Mouse (Mus musculus) cerebellum, postnatal 10 days (tissue): ENCODE results near the gene Ptpdc1.

Experiments
- DNase-seq, 2 experiments: peaks; one replicate each; pipeline ENCODE4 v3.0.0; 2021; ENCODE audit warnings: mixed read lengths in 2 of 2

The Ptpdc1 gene

DNA sequence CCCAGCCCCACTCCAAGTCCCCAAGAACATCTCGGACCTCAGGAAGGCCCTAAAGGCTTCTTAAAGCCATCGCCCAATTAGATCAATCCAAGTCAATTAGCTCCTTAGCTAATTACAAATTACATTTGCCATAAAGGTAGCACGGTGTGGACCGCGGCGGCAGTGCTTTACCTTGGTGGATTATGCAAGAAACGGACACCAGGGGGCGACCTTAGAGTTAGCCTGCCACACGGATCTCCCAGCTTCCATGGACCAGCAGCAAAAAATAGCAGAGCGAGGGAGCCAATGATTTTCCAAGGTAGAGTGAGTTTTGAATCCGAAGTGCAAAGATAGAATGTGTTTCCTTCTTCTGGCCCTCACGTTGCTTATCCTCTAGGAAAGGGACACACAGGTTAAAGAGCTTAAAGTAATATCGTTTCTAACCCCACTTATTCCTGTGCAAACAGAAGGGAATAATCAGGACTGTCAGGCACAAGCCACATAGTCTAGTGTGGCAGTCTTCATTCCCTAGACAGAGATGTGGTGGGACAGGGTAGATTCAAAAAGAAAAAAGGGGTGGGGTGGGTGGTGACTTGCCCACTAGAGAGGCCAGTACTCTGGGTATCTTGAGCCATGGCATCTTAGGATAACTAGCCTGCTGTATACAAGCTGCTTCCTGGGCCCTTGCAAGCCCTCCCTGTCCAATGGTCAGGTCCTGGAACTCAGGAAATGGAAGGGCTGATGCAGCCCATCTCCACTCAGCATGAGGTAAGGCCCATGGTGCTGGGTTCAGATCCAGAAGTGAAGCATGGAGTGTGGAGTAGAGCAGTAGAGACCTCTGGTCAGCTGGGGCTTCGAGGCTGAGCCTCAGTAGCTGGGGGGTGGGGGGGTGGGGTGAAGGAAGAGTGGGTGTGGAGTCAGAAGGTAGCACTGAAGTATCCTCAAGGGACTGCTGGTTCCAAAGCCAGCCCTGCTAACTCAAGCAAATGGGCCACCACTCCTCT is 28.6 kb upstream of the Ptpdc1 start:
- peak; percentile 90 to 94 for DNase-seq

DNA sequence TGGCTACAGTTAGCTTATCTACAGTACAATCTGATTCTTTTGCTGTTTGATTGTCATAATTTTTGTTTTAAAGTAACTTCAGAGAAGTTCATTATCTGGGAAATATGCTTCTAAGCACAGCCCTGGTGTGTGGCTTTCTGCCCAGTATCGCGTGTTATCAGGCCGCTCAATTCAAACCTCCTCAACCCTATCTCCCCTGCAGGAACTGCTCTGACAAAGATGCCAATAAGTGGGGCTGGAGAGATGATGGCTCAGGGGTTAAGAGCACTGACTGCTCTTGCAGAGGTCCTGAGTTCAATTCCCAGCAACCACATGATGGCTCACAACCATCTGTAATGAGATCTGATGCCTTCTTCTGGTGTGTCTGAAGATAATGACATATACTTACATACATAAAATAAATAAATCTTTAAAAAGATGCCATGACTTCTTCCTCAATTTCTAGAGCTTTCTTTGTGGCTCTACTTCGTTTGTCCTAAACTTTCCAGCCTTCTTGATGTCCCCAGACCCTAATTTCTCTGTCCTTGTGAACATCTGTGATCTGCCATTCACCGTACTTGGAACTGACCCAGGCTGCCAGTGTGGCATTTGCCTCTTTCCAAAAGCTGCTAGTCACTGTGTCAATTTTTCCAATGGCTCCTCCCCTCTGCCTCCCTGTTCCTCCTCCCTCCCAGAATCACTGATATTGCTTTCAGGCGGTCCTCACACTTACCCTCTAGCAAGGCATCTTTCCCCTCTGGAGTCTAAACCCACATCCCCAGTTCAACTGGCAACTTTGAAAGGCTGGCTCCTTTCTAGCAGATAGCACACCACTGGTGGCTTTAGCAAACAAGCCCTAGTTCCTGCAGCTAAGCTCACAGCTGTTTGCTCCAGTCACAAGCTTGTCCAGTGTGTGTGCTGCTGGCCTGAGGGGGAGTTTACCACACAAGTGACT is 25.9 kb upstream of the Ptpdc1 start:
- peak in 1 of 2 experiments; percentile 39 for DNase-seq

DNA sequence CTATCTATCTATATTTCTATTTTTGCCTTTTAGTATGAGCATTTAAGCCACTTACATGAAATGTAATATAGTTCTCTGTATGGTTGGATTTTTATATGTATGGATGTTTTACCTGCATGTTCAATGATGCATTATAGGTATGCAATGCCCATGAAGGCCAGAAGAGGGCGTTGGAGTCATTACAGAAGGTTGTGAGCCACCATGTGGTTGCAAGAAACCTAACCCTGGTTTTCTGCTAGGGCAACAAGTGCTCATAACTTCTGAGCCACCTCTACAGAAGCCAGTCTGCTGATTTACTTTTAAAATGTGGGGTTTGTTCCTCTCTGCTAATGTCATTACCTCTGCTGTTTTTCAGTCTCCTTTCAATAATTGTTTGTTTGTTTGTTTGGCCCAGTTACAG is 25.2 kb upstream of the Ptpdc1 start:
- DNase-seq = peak in 1 of 2 experiments; percentile 42

DNA sequence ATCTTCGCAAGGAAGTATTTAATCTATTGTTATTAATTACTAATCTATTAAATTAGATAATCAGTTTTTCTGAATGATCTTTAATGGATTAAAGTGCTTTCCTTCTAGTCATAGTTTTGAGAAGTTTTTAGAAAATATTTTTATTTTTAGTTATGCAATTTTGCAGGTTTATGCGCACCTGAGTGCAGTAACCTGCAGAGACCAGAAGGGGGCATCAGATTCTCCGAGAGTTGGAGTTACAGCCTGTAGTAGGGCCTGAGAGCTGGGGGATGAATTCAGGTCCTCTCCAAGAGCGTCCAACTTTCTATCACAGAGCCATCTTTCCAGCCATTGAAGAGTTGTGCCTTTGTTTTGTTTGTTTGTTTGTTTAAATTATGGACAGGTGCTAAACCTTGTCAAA is 21.2 kb upstream of the Ptpdc1 start:
- DNase-seq = no peak

DNA sequence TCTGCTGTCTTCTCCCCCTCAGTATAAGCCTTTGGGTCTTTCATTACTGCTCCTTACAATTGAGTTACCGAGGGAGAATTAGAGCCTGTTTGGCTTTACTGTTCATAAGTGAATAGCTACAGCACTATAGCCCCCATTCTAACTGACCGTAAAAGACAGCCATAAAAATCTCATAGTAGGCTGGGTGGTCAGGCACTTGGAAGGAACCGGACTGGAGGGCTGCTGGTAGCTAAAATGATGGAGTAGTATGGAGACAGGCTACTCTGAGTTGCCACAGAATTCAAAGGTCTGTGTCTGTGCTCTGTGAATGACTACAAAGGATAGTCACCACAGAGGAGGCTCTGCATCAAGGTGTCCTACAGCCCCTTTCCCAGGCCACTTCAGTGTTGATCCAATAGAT is 18.5 kb upstream of the Ptpdc1 start:
- no peak for DNase-seq

DNA sequence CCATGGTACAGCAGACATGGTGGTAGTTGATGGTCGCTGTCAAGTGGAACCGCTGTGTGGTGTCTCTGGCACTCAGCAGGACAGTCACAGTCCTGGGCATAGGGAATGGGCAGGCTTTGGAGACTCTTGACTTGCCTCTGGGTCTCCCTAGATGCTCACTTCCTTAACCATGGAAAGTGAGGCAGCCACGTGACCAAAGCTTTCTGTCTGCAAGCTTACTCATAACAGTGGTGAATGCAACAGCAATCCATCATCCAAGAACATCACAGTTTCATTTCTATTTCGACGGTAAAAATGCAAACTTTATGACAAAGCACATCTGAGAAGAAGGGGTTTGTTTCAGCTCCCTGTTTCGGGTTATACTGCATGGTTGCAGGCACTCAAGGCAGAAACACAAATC is 17.6 kb upstream of the Ptpdc1 start:
- DNase-seq = no peak

DNA sequence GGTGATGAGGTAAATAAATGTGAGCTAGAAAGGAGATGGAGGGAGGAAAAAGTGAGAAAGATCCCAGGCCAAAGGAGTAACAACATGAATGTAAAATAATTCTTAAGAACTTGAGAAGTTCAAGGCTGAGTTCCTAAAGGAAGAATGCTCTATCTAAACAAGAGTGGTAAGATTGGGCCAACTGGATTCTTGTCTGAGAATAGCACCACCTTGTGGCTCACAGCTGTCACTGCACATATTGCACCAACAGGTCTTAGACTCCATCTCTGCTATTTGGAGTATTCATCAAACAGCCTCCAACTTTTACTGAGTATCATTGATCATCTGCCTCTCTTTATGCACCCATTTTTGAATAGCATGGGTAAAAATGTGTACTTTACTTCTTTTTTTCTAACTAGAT is 14.1 kb upstream of the Ptpdc1 start:
- DNase-seq = peak; percentile 67 to 78

DNA sequence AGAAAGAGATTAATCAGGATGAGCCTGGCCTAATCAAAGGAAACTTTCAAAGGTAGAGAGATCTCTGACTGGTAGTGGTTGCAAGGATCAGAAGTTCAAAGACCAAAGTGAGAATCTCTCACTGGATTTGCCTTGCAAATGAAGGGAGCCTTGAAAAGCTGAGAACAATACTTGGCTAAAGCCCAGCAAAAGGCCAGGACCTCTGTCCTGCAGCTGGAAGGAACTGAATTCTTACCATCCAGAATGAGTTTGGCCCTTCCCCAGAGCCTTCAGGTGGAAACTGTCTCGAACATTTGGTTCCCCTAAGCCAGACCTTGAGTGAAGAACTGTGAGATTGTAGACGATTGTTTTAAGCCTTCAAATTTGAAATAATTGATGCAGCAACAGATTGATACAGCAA is 12.2 kb upstream of the Ptpdc1 start:
- DNase-seq = no peak

DNA sequence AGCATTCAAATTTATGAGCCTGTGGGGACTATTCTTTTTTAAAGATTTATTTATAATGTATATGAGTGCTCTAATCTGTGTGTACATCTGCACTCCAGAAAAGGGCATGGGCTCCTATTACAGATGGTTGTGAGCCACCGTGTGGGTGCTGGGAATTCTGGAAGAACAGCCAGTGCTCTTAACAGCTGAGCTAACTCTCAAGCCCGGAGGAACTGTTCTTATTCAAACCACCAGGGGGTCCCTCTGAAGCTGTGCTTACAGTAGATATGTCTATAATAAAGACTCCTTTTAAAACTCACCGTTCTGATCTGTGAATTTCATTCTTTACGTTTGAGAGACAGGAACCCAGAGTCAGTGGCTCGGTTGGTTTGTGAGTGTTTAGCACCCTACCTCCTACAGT is 6.2 kb upstream of the Ptpdc1 start:
- no peak for DNase-seq

DNA sequence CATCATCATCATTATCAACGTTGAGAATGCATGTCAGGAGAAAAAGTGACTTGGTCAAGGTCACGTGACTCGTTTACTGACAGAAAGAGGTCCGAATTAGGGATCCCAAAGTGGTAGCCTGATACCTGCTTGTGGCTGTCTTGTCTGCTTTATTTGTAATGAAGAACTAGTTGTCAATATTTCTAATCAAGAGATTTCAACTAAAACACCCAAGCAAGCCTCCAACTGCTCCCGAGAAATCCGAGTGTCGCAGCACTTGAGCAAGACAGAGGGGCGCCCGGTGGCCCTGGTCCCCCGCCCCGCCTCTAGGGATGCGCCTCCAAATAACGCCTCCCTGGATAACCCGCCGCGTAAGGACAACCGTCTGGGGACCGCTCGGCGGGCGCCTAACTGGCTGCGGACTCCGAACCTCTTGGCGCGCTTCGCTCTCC is 481 bp downstream of the Ptpdc1 start:
- DNase-seq = no peak

DNA sequence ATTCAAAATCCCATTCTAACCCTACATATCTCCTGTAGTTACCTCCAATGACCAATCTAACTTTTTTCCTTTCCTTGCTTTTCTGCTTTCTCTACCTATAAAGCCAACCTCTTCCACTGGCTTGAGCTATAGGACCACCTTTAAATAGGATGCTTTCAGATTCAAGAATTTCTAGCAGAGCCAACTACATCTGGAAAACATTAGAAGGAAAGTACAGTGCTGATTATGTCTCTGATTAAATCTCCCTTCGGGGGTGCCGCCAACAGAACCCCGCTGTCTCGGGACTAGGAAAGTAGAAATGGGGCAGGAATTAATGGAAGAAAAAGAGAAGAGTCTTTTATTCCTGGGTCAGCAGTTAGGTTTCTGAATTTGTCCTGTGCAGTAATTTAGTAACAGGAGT is 6.6 kb downstream of the Ptpdc1 start:
- no peak for DNase-seq

DNA sequence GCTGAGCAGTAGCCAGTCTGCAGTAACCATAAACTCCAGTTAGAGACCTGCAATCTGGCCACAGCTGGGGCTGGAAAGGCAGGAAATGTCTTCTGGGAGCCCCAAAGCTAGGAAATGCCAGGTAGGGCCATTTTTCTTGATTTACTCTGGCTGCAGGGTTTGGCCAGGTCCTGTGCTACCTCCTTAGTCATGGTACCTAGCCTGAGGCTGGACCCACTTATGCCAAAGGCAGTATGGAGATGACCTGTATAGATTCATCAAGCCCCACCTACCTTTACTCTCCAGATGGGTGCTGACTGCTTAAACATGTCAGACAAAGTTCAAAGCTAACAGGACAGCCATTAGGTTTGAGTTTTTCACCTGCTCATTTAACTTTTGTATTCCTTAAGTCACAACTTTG is 7.7 kb downstream of the Ptpdc1 start:
- no peak for DNase-seq

DNA sequence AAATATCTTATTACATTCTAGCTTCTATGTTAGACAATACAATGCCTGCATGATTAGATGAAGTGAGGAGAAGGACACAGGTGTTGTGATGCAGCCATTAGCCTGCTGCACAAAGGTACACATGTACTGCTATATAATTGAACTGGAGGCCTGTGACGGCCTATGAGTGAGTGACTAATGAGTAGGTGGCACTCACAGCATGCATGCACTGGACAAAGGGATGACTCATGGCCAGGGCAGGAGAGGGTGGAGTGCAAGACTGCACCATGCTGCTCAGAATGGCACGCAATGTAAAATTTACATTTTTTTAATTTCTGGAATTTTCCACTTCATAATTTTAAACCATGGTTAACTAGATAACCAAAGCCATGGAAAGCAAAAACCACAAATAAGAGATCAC is 10.9 kb downstream of the Ptpdc1 start:
- DNase-seq = no peak

DNA sequence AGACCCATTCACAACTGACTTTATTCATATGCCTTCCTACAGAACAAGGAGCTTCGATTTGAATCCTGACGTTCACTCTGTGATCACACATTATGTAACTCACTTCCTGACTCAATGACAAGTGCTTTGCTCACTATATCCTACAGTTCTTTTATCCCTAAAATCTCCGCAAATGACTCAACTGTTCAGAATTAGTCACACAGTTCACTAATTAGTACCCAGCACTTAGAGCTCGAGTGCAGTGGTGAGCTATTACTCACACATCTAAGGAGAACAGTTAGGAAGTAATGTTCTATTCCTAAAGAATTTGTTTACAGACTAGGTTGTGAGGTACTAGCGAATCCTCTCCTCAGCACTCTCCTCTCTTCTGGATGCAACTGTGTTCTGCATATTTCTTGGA is 16.4 kb downstream of the Ptpdc1 start:
- no peak for DNase-seq

DNA sequence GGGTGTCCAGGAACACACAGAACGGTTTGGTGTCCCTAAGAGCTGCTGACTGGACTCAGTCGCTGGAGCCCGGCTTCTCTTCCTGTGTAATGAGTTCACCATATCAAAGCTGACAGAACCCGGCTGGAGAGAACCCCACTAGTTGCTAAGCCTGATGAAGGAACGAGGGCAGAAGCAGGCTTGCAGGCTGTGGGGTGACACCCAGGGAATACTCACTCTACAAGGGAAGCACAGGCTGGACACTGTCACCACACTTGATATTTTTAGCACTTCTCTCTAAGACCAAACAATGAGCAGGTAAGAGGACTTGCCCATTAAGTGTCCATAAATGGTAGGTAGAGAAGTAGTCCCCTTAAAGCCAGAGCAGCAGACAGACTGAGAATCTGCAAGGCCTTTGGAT is 20.9 kb downstream of the Ptpdc1 start:
- no peak for DNase-seq

DNA sequence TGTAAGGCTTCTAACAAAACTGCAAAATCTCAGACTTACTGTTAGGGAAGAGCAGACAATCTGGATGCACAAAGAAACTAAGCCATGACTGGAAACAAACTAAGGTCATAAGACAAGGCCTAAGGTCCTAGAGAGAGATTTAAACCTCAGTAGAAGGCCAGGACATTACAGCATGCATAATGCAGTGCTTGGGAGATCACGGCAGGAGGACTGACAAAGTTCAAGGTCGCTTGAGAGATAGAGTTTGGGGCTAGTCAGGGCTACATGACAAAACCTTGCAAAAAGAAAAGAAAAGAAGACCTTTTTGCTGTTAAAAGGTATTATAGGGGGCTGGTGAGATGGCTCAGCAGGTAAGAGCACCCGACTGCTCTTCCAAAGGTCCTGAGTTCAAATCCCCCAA is 22.2 kb downstream of the Ptpdc1 start:
- no peak for DNase-seq

DNA sequence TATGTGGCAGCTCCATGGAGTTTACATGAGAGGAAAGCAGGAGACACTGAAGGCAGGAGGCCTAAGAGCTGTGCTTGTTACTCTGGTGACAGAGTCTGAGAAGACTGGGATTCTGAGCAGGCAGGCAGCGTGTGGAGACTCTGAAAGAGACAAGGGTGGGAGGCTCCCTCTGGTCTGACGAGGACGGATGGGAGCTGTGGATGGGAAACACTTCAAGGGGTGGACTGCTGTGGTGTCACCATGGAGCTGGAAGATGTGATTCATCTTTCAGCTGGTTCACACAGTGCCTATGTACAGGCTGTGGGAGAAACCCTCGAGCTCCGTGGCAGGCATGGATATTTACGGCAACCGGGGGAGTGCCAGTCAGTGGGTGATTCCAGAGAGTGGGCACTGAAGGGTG is 30.9 kb downstream of the Ptpdc1 start:
- DNase-seq = no peak

DNA sequence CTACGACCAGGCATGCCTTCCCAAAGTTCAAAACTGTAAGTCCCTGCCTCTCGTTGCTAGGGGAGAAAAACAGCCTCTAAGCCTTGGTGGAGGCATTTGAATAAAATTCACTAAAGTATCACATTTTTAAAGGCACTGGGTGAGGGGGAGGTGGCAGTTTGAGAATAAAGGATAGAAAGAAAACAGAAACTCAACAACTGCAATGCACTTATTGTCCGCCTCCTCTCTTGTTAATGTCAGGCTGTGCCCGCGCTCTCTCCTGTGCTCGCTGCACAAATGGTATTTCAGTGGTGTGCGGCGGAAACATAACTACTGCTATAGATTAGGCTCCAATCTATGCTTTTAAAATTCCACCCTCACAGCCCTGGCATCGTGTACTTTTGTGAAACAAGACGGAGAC is 31.4 kb downstream of the Ptpdc1 start:
- DNase-seq = no peak

DNA sequence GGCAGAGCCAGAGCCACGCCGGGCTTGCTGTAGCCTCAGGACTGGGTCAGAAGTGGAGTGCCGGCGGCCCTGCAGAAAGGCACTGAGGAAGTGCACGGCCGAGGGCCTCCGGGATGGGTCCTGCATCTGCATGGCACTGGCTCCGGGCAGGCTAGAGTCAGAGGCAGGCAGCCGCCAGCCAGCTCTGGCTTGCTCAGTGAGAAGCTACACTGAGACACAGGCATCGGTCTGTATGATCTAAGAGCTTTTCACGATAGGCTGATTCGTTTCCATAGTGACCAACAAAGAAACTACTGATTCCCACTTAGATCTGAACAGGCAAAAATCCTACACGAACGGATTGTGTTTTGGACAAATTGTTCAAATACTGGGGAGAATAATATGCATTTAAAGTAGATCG is 32.3 kb downstream of the Ptpdc1 start:
- peak; percentile 21 to 45 for DNase-seq

DNA sequence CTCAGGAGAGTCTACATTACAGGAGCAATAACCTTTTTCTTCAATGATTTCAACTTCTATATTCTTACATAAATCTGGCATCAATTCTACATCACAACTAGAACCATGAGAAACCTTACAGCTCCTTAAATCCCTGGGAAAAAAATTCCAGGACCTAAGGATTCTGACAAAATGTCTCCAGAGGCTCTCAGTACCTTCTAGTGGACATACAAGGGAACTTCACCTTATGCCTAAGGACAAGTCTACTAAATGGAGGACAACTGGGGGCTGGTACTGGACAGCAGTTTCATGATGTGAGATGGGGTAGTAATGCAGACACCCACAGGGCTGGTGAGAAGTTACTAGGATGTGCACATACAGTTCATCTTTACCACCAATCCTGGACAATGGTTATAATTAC is 34.7 kb downstream of the Ptpdc1 start:
- no peak for DNase-seq

DNA sequence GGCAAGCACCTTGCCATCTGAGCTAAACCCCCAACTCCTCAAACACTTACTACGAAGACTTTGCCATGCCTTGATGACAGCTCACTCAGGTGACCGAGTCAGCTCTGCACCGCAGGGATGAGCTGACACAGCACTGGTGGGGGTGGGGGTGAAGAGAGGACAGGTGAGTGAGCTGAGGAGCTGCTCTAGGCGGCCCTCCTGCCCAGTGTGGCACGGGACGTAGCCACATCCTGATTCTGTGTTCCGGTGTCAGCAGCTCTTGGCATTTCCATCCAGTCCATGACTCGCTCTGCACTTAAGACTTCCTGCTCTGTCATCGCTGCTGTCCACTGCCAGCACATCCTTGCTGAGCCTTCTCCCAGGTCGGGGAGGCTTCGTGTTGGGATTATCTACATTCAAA is 38.1 kb downstream of the Ptpdc1 start:
- DNase-seq = no peak

DNA sequence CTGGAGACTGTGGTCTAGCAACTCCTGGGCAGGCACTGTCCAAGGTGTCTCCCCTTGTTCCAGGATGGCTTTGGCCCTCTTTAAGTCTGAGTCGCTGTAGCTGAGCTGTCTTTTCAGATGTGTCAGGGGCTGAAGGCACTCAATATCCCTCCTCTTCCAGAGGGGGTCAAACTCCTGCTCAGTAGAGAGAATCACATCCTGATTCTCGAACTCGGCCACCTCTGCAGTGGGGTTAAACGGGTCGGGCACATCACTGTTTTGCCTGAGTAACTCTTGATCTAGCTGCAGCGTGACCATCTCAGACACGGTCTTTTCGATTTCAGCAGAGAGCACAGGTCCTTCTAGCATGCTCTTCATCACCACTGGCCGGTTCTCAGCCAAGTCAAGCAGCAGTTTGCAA is 39.0 kb downstream of the Ptpdc1 start:
- DNase-seq = no peak

DNA sequence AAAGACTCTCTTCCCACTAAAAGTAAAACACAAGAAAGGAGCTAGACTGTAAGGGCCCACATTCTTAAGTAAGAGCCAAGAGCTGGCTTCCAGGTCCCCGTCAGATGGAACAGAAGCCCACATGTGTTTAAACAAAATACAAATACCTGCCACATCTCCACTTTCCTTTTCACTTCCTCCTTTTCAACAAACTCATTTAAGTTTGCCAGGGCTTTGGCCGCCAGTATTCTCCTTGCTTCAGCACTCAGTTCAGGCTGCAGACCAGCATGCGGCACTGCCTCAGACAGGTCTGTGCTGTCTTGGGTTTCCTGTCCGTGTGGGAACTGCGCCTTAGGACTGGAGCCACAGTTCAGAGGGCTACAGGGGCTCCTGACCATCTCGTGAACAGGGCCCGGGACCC is 39.7 kb downstream of the Ptpdc1 start:
- no peak for DNase-seq
